Mouse (Mus musculus): ENCODE results near the gene Anapc7.

GRCm38 (mm10) chr5:122454442-122454841 is 32.9 kb downstream of the Anapc7 start:
- TF ChIP-seq CTCF (IDR thresholded peaks at IDR 0.05; ENCODE audit: low read depth) (no peak), EP300 (IDR thresholded peaks at IDR 0.05; ENCODE audit: low read depth) (no peak)
